Mouse (Mus musculus): Measurements from ENCODE around the gene Blzf1. TPM values are rescaled to one million over a fixed set of nuclear protein-coding genes. Genes with fewer than 3 reads are reported as not detected.

Blzf1 gene
- 10 to 100 TPM; 22.7 to 24.3 (median 23.1) TPM for polyA plus RNA-seq (2017; shearing (Covaris generic))

GRCm38 (mm10) chr1:164307124-164307751 is at the start of gene Blzf1:
Gene Blzf1, minus strand, starts transcription at chr1:164307489.
- ATAC-seq = peak; percentile 99

GRCm38 (mm10) chr1:164353443-164353842 is 46.2 kb upstream of the Blzf1 start:
- ATAC-seq = no peak

GRCm38 (mm10) chr1:164342161-164342560 is 34.9 kb upstream of the Blzf1 start:
- ATAC-seq = no peak

DNA sequence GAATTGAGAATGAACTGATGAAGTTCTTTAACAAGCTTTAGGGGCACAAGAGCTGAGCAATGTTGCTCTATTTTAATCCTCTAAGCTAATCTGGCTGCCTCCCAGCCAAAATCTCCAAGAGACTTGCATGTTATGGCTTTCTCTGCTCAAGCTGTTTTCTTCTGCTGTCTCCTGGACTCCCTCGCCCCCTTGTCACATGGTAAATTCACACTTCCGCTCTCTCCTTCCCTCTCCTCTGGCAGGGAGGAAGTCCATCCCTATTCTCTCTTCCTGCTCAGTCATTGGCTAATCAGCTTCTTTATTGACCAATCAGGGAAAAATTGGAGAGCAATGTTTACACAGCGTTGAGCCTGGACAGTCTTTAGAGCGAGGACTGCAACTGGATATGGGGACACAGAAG is 28.6 kb upstream of the Blzf1 start:
- ATAC-seq = no peak

GRCm38 (mm10) chr1:164335435-164335834 is 28.1 kb upstream of the Blzf1 start:
- ATAC-seq = no peak

GRCm38 (mm10) chr1:164332559-164332958 is 25.3 kb upstream of the Blzf1 start:
- no peak for ATAC-seq

- ATAC-seq = no peak
Observed at GRCm38 (mm10) chr1:164327764-164328163, 20.5 kb upstream of the Blzf1 start.

DNA sequence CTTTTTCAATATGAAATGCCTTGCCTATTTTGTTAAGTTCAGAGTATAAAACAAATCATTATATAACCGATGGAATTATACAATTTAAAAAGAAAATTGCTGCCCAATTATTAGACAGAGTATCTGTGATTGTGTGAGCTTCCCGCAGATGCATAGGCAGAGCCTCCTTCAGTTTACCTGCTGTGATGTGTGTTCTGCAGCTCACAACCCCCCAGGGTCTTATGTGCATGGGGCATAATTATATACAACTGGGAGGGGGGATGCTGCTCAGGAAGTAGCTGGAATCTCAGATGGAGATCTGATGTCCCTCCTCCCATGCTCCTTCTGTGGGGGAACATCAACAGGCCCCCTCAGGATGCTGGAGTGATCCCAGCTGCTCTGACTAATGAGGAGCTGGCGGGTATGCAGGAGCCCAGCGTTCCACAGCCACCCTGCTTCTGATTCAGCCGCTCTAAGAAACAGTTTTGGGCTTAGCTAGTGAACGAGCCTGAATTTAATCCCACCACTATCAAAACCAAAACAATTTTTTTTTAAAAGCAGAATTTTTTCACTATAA is 19.4 kb upstream of the Blzf1 start:
- ATAC-seq = no peak

DNA sequence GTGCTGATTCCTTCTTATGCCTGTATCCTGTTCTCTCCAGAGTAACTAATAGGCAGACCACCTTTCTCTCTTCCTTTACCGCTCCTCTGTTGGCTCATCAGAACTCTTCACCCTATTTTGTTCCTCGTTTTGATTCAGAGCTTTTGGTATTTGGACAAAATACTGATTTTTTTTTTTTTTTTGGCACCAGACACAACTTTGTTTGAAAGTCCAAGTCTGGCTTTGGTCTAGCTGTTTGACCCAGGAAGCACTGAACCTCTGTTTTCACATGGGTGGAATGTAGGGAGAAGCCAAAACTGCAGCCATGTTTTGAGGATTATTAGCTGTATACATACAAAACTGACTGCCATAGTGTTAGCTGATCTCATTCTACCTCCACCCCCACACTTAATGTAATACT is 17.6 kb upstream of the Blzf1 start:
- ATAC-seq = no peak

DNA sequence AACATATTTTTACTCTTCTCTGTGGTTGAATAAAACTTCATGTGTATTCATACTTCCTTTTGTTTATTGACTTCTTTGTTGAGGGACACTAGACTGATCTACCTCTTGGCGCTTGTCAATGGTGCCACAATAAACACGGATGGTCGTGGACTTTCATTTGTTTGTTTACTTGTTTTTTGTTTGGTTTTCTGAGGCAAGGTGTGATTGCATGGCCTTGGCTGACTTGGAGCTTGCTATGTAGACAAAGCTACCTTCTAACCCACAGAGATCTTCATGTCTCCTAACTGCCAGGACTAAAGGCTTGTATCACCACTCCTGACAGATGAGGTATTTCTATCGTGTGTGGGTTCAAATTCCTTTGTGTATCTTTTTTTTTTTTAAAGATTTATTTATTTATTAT is 16.9 kb upstream of the Blzf1 start:
- no peak for ATAC-seq

DNA sequence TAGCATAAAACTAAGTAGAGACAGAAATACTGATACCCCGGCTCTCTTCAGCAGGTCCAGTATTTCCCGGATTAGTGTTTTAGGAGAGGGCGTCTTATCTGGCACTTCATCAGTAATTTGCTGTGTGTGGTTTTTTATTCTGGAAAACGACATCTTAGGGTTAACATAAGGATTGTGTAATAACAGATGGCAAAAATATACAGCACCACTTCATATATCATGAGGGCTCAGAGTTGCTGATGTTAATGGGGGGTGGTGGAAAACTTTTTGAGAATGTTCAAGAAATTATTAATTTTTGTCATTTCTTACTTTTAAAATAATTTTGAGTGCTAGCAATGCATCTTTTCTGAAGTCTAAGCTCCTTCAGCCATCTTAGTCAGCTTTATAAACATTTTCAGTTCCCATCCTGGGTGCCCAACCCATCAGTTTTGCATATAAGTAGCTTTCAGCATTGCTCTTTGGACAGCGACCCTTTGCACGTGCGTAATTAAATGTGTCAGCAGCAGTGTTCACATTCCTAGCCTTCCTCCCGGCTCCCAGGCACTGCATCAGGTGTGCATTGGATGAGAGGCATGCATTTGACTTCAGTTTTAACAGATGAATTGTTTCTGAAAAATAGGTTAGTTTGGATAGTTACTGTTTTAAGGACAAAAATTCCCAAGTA is 15.8 kb upstream of the Blzf1 start:
- no peak for ATAC-seq

GRCm38 (mm10) chr1:164321408-164321807 is 14.1 kb upstream of the Blzf1 start:
- no peak for ATAC-seq

DNA sequence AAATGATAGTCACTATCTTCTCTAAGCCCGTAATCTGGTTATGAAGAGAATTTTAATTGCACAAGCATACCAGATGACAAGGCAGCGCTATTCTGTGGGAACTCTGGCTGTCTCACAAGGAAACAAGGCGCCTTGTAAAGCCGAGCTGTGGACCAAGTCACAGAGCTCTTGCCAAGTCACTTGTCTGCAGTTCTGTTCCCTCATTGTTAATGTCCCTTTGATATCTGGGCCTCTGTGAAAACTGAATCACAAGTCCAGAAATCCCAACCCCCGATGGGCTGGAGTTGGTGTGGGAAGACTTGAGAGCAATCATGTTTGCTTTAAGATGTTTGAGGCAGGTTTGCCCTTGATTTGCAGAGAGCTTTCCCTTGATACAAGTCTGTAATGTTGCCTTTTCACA is 13.4 kb upstream of the Blzf1 start:
- no peak for ATAC-seq

- ATAC-seq = no peak
Observed at GRCm38 (mm10) chr1:164319542-164320140, 12.4 kb upstream of the Blzf1 start.

- ATAC-seq = no peak
Observed at GRCm38 (mm10) chr1:164318474-164318873, 11.2 kb upstream of the Blzf1 start.

GRCm38 (mm10) chr1:164317261-164317660 is 10.0 kb upstream of the Blzf1 start:
- ATAC-seq = no peak

- peak; percentile 80 for ATAC-seq
Observed at GRCm38 (mm10) chr1:164316697-164317096, 9.4 kb upstream of the Blzf1 start.

GRCm38 (mm10) chr1:164315266-164315665 is 8.0 kb upstream of the Blzf1 start:
- ATAC-seq = peak; percentile 42

- ATAC-seq = no peak
Observed at GRCm38 (mm10) chr1:164314085-164314484, 6.8 kb upstream of the Blzf1 start.

DNA sequence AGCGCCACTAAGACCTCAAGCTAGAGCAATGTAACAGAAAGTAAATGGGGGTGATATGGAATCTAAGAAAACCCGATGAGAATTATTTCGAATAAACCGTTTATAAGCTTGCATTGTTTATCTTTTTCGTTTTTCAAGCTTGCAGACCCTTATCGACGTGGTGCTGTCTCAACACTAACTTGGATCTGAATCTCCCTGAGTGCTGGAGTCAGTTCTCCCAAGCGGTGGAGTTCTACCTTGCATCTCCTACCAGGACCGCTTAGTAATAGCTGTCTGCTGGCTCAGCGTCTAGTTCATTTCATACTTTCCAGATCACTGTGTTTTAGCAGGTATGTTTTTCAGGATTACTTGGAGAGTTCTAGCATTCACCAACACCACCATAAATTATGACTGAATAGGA is 633 bp upstream of the Blzf1 start:
- ATAC-seq = no peak

- ATAC-seq = no peak
Observed at GRCm38 (mm10) chr1:164303821-164304220, 3.5 kb downstream of the Blzf1 start, which contains the start of gene Nme7. Gene Nme7, plus strand, starts transcription at chr1:164304121.

DNA sequence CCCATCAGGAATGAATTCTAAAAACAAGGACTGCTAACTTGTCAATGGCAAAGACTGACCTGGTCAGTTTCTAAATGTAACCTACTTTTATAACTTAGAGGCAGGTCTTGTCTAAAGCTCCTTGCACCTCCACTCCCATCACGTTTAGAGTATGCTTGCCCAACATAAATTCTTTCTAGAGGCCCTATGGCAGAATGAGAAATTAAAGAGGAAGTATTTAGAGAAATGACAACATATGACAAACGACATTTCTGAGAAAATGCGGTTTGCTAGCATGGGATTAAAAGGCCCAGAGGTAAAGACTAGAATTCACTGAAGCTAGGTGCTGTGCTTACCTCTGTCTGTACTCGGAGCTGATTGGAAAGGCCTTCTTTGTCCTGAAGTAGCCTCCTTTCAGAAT is 5.3 kb downstream of the Blzf1 start:
- no peak for ATAC-seq

DNA sequence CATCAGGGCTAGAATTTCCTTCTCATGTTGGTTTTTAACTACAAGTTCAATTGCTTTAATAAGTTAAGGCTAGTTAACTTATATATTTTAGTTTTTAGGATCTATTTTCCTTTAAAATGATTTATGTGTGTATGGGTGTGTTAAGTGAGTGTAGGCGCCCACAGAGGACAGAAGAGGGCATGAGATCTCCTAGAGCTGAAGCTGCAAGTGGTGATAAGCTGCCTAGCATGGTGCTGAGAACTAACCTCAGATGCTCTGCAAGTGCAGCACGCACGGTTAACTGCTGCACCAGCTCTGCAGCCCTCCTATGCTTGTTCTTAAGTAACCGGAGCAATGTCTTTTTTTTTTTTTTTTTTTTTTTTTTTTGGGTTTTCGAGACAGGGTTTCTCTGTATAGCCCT is 10.8 kb downstream of the Blzf1 start:
- no peak for ATAC-seq

DNA sequence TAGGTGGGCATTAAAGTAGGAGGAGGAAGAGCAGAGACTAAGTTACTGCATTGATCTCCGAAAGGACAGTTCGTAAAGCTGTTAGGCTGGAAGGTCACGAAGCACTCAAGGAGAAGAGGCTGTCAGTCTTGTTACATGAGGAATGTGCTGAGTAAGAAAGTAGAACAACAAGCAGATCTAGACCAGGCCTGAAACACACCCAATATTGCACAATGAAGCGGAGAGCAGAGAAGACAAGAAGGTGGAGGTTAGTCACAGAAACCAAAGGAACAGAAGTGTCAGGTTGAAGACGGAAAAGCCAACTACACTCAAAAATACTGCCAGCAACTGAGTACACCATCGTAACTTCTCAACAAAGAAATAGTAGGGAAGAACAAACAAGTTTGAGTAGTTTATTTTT is 13.2 kb downstream of the Blzf1 start:
- ATAC-seq = no peak
